Mouse (Mus musculus): ENCODE measurements around the gene Jpt1. TPM values are rescaled to one million over a fixed set of nuclear protein-coding genes. Genes with fewer than 3 reads are reported as not detected.

Jpt1 gene
- total and polyA plus RNA-seq, 3 experiments = 110 to 116 (median 110) TPM

DNA sequence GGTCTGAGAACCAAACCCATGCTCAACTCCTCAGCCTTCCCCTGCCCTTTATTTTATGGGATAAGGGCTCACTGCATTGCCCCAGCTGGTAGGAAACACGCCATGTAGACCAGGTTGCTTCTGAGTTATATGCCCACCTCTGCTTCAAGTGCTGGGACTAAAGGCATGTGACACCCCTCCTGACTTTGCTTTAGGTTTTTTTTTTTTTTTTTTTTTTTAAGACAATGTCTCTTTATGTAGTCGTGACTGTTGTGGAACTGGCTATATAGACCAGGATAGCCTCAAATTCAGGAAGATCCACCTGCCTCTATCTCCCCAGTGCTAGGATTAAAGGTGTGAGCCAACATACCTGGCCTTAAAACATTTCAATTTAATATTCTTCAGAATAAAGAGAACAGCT is 8.5 kb upstream of the Jpt1 start:
- H3K4me3 ChIP-seq = no peak overlapping the region
- H3K9ac ChIP-seq (ENCODE audit: low read depth, low read length) = no peak overlapping the region
- no peaks in the 10 kb centered on the region for H3K79me2 ChIP-seq (replicated peaks; ENCODE audit: control insufficient read depth, insufficient read depth, low read length)
- TF ChIP-seq POLR2A (IDR thresholded peaks at IDR 0.05; ENCODE audit: insufficient read depth, low read depth, low read length) = no peak
- TF ChIP-seq EP300 (IDR thresholded peaks at IDR 0.05; ENCODE audit: insufficient read depth, low read depth, low read length) = no peak
- no peak for TF ChIP-seq CTCF (IDR thresholded peaks at IDR 0.05)
- intact Hi-C loops (cut with DNase I) = no loop called here
- no peak for DNase-seq
- H3K36me3 ChIP-seq (ENCODE audit: control insufficient read depth, insufficient read depth, low read length) = peaks cover 12% of the 10 kb centered on the region
- H3K4me1 ChIP-seq (ENCODE audit: control insufficient read depth, insufficient read depth, low read length) = peaks cover 2% of the 10 kb centered on the region; the same call in 1 of the 2 replicates
- 75% methylated on average over 2 of the region's 2 CpGs for WGBS
- no peaks in the 10 kb centered on the region for H3K27me3 ChIP-seq (ENCODE audit: control insufficient read depth, insufficient read depth, low read length)
- no peak overlapping the region for H3K27ac ChIP-seq

DNA sequence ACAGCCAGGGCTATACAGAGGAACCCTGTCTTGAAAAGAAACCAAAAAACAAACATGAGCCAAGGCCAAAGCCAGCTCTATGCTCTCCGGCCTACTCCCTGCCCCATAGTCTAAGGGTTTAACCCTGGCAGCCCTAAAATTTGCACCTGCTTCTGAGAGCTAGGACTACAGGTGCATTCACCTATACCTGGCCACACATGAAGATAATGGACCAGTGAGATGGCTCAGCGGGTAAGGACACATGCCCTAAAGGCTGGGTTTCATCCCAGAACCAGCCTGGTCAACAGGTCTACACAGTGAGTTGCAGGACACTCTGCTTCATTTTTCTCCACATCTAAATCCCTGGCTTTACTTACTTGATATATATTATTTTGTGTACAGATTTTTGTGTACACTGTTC is 8.1 kb upstream of the Jpt1 start:
- WGBS = 92% methylated on average over 2 of the region's 2 CpGs
- H3K4me1 ChIP-seq (ENCODE audit: control insufficient read depth, insufficient read depth, low read length) = peaks cover 2% of the 10 kb centered on the region; the same call in 1 of the 2 replicates
- TF ChIP-seq POLR2A (IDR thresholded peaks at IDR 0.05; ENCODE audit: insufficient read depth, low read depth, low read length) (no peak), CTCF (IDR thresholded peaks at IDR 0.05) (no peak)
- intact Hi-C loops (cut with DNase I) = no loop called here
- peaks cover 12% of the 10 kb centered on the region for H3K36me3 ChIP-seq (ENCODE audit: control insufficient read depth, insufficient read depth, low read length)
- no peaks in the 10 kb centered on the region for H3K27me3 ChIP-seq (ENCODE audit: control insufficient read depth, insufficient read depth, low read length)
- H3K4me3 ChIP-seq = no peak overlapping the region
- H3K27ac ChIP-seq = no peak overlapping the region
- H3K9ac ChIP-seq (ENCODE audit: low read depth, low read length) = no peak overlapping the region
- no peaks in the 10 kb centered on the region for H3K79me2 ChIP-seq (replicated peaks; ENCODE audit: control insufficient read depth, insufficient read depth, low read length)
- no peak for DNase-seq

DNA sequence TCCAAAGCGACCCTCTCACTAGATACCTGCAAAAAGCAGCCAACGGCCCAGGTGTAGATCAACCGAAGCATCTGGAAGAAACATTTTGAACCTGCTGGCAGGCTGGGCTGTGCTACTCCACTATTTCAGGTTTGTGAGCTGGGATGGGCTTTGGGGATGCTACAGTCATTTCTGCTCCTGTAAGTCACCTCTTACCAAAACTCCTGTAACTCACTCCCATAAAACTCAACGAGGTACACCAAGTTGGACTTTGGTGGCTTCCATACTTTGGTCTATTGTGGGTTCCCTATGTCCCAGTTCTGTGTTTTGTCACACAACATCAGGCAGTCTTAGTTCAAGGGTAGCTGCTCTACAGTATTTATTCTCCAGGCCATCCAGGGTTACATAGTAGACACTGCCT is 6.9 kb upstream of the Jpt1 start:
- no peaks in the 10 kb centered on the region for H3K79me2 ChIP-seq (replicated peaks; ENCODE audit: control insufficient read depth, insufficient read depth, low read length)
- H3K27me3 ChIP-seq (ENCODE audit: control insufficient read depth, insufficient read depth, low read length) = no peaks in the 10 kb centered on the region
- TF ChIP-seq EP300 (IDR thresholded peaks at IDR 0.05; ENCODE audit: insufficient read depth, low read depth, low read length) (no peak), CTCF (IDR thresholded peaks at IDR 0.05) (no peak)
- WGBS = 75% methylated on average over 4 of the region's 4 CpGs
- no peak overlapping the region for H3K4me3 ChIP-seq
- H3K9ac ChIP-seq (ENCODE audit: low read depth, low read length) = no peak overlapping the region
- intact Hi-C loops (cut with DNase I) = no loop called here
- H3K4me1 ChIP-seq (ENCODE audit: control insufficient read depth, insufficient read depth, low read length) = peaks cover 2% of the 10 kb centered on the region; the same call in 1 of the 2 replicates
- no peak overlapping the region for H3K27ac ChIP-seq
- no peak for DNase-seq
- H3K36me3 ChIP-seq (ENCODE audit: control insufficient read depth, insufficient read depth, low read length) = peaks cover 12% of the 10 kb centered on the region

DNA sequence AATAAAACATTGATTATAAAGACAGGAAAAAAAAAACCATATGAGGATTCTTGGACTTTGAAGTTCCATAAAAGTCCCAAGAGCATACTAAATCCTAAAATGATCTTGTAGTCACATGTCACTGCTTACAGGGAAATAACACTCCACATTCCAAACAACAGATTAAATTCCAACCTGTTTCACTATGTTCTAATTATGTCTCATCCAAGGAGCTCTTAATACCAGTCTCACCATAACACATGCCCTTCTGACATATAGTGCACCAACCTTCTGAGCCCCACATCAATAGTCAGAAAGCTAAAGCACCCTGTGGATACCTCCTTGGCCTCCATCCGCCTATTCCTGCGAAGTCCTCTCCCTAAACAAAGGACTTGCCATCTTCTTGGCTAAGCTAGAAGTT is 6.0 kb upstream of the Jpt1 start:
- H3K27me3 ChIP-seq (ENCODE audit: control insufficient read depth, insufficient read depth, low read length) = no peaks in the 10 kb centered on the region
- intact Hi-C loops (cut with DNase I) = no loop called here
- TF ChIP-seq POLR2A (IDR thresholded peaks at IDR 0.05; ENCODE audit: insufficient read depth, low read depth, low read length) = no peak
- WGBS = 63% methylated on average over 2 of the region's 2 CpGs
- no peaks in the 10 kb centered on the region for H3K79me2 ChIP-seq (replicated peaks; ENCODE audit: control insufficient read depth, insufficient read depth, low read length)
- H3K27ac ChIP-seq = peak overlapping the region; percentile 57
- H3K36me3 ChIP-seq (ENCODE audit: control insufficient read depth, insufficient read depth, low read length) = peaks cover 7% of the 10 kb centered on the region
- no peak overlapping the region for H3K4me3 ChIP-seq
- no peak overlapping the region for H3K9ac ChIP-seq (ENCODE audit: low read depth, low read length)
- H3K4me1 ChIP-seq (ENCODE audit: control insufficient read depth, insufficient read depth, low read length) = peaks cover 2% of the 10 kb centered on the region; the same call in 1 of the 2 replicates
- DNase-seq = no peak

DNA sequence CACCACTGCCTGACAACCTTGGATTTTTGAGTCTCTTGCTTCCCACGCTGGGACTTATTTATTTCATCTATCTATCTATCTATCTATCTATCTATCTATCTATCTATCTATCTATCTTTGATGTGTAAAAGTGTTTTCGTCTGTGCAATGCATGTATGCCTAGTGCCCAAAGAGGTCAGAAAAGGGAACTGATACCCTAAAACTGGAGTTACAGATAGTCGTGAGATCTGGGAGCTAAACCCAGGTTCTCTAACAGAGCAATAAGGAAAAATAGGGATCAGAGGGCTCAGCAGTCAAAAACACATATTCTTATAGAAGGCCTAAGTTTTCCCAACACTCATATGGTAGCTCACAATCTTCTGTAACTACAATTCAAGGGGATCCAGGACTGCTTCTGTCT is 5.4 kb upstream of the Jpt1 start:
- H3K27ac ChIP-seq = no peak overlapping the region
- H3K27me3 ChIP-seq (ENCODE audit: control insufficient read depth, insufficient read depth, low read length) = no peaks in the 10 kb centered on the region
- H3K36me3 ChIP-seq (ENCODE audit: control insufficient read depth, insufficient read depth, low read length) = peaks cover 1% of the 10 kb centered on the region
- DNase-seq = no peak
- H3K79me2 ChIP-seq (replicated peaks; ENCODE audit: control insufficient read depth, insufficient read depth, low read length) = no peaks in the 10 kb centered on the region
- intact Hi-C loops (cut with DNase I) = no loop called here
- H3K4me3 ChIP-seq = no peak overlapping the region
- peaks cover 2% of the 10 kb centered on the region; the same call in 1 of the 2 replicates for H3K4me1 ChIP-seq (ENCODE audit: control insufficient read depth, insufficient read depth, low read length)
- 75% methylated on average over 3 of the region's 3 CpGs for whole genome bisulfite sequencing
- H3K9ac ChIP-seq (ENCODE audit: low read depth, low read length) = no peak overlapping the region
- TF ChIP-seq EP300 (IDR thresholded peaks at IDR 0.05; ENCODE audit: insufficient read depth, low read depth, low read length) (no peak), POLR2A (IDR thresholded peaks at IDR 0.05; ENCODE audit: insufficient read depth, low read depth, low read length) (no peak), CTCF (IDR thresholded peaks at IDR 0.05) (no peak)

DNA sequence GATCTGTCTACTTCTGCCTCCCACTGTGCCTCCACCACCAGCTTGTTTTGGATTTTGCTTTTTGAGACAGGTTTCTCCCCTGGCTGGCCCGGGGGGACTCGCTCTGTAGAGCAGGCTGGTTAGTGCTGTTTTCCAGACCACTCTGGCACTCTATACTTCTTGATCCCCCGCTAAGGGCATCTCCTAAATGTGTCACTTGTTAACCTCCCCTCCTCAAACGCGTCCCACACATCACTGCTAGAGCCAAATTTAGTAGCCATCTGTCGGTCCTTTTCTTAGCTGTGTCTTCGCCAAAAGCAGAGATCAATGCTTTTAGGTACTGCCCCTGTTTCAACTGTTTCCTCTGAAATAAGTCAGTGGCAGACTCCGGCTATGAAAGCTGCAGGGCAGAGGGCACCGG is 4.5 kb upstream of the Jpt1 start:
- H3K79me2 ChIP-seq (replicated peaks; ENCODE audit: control insufficient read depth, insufficient read depth, low read length) = no peaks in the 10 kb centered on the region
- H3K27me3 ChIP-seq (ENCODE audit: control insufficient read depth, insufficient read depth, low read length) = no peaks in the 10 kb centered on the region
- WGBS = 54% methylated on average over 9 of the region's 9 CpGs
- H3K27ac ChIP-seq = no peak overlapping the region
- no peak for DNase-seq
- H3K4me1 ChIP-seq (ENCODE audit: control insufficient read depth, insufficient read depth, low read length) = peaks cover 2% of the 10 kb centered on the region; the same call in 1 of the 2 replicates
- H3K36me3 ChIP-seq (ENCODE audit: control insufficient read depth, insufficient read depth, low read length) = no peaks in the 10 kb centered on the region
- no peak for TF ChIP-seq EP300 (IDR thresholded peaks at IDR 0.05; ENCODE audit: insufficient read depth, low read depth, low read length)
- TF ChIP-seq POLR2A (IDR thresholded peaks at IDR 0.05; ENCODE audit: insufficient read depth, low read depth, low read length) = no peak
- no peak for TF ChIP-seq CTCF (IDR thresholded peaks at IDR 0.05)
- no peak overlapping the region for H3K9ac ChIP-seq (ENCODE audit: low read depth, low read length)
- intact Hi-C loops (cut with DNase I) = no loop called here
- no peak overlapping the region for H3K4me3 ChIP-seq

All from heart, adult 2 months (tissue).